Mouse (Mus musculus) layer of hippocampus, adult 11-12 months (tissue): ENCODE results near the gene Tnfrsf23.
"Not testable (repeated sequence)": the region's sequence is repeated elsewhere in the genome, so short reads cannot be mapped to it uniquely, and the experiment has no call there.

Source experiments
- DNase-seq: peaks from one replicate; pipeline ENCODE4 v3.0.0; 2022; ENCODE audit warnings: low spot score

Gene Tnfrsf23

DNA sequence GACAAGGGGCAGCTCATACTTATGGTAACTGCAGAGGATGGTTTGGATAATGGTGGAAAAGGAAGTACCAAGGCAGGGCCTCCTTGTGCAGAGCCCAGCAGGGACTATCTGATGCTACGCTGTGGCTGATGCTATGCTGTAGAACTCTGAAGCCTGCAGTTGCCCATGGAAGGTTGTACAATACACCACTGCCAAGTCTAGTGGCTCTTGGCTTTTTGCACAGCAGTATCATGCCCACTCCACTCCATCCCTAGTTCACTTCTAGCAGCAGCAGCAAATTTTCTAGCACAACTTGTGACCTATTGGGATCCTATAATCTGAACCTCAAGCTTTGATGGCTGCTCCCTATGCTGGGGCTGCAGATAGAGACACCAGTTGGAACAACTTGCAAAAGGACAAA is 4.1 kb downstream of the Tnfrsf23 start:
- no peak for DNase-seq

DNA sequence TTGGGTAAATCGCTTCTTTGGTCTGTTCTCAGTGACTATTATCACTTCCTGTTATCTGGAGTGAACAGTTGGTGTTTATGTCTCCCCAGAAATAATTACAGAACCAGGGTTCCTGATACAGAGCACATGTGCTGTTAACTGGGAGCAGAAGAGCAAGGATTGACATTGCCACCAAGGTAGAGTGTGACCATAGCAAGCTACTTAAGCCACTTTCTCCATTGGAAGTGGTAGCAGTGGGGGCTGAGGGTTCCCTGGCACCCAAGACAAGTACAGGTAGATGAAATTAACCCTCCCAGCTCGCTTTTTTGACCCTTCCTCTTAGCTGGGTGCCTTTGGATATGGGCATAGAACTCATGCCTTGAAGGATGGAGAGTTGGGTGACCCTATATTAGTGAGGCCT is 4.8 kb downstream of the Tnfrsf23 start:
- DNase-seq: not testable (repeated sequence)

DNA sequence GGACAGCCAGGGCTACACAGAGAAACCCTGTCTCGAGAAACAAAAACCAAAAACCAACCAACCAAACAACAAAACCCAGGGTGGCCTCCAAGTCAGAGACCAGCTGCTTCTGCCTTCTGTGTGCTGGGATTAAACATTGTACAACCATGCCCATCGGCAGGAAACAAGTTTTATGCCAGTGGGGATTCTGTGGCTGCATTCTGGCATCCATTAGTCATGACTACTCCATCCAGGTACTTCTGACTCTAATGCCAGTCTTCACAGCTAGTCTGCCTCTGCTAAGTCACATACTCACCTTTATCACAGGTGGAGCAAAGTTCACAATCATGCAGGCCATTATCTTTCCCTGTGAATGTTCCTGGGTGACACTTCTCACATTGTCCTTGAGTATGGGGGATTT is 6.0 kb downstream of the Tnfrsf23 start:
- not testable (repeated sequence) for DNase-seq

DNA sequence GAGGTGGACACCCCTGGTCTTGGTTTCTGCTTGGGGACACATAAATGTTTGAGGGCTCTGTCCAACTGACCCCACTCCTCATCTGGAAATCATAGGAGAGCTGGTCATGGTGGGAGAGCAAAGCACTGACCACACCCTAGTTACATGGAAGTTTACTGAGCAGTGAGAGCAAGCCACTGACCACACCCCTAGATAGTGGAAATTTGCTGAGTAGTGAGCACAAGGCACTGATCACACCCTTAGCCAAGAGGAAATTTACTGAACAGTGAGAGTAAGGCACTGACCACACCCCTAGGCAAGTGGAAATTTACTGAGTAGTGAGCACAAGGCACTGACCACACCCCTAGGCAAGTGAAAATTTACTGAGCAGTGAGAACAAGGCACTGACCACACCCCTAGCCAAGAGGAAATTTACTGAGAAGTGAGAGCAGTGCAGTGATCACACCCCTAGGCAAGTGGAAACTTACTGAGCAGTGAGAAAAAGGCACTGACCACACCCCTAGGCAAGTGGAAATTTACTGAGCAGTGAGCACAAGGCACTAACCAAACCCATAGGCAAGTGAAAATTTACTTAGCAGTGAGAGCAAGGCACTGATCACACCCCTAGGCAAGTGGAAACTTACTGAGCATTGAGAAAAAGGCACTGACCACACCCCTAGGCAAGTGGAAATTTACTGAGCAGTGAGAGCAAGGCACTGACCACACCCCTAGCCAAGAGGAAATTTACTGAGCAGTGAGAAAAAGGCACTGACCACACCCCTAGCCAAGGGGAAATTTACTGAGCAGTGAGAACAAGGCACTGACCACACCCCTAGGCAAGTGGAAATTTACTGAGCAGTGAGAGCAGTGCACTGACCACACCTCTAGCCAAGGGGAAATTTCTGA is 19.0 kb downstream of the Tnfrsf23 start:
- no peak for DNase-seq

DNA sequence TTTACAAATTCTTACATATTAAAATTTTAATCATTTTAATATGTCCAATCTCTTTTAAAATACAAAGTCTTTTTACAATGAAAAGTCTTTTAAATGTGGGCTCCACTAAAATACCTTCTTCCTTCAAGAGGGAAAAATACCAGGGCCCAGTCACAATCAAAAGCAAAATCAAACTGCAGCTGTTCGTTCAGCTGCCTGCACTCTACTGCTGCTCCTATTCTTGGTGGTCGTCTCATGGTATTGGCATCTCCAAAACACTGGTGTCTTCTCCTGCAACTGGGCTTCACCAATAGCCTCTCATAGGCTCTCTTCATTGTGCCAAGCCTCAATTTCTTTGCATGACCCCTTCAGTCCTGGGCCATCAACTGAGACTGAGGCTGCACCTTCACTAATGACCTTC is 22.2 kb downstream of the Tnfrsf23 start:
- no peak for DNase-seq

DNA sequence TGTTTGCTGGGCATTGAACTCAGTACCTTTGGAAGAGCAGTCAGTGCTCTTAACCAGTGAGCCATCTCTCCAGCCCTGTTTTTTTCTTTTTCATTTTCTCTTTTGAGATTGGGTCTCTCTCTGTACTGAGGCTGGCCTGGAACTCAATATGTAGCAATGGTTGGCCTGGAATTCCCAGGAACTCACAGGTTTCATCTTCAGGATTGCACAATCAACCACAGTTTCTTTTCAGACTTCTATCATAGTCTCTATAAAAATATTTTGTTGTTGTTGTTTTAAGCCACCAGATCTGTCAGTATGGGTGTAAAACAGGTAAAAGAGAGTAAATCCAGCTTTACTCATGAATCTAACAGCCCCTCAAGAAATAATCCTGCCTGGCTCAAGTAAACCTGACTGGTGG is 24.9 kb downstream of the Tnfrsf23 start:
- DNase-seq: no peak

DNA sequence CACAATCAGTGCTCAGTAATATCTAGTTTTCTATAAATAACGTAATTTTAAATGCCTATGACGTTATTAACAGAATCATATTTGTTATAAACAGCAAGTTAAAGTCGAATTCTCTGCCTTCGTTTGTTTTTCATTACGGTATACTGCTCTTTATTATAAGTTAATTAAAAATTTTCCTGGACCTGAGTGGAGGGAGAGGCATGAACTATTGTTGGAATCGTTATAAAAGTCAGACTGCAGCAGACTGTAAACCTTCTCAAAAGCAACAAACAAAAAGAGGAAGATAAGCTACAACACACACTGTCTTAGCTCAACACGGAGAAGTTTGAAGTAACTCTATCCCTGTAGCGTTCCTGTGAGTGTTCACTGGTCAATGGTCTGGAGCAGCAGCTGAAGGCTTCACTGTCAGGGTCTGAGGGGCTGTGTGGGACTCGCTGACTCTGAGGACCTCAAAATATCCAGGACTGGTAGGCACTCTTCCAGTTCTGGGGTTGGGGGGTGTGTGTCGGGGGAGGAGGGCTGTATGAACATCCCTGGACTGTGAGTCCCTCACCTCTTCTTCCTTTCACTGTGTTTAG is 35.8 kb downstream of the Tnfrsf23 start:
- DNase-seq: not testable (repeated sequence)

DNA sequence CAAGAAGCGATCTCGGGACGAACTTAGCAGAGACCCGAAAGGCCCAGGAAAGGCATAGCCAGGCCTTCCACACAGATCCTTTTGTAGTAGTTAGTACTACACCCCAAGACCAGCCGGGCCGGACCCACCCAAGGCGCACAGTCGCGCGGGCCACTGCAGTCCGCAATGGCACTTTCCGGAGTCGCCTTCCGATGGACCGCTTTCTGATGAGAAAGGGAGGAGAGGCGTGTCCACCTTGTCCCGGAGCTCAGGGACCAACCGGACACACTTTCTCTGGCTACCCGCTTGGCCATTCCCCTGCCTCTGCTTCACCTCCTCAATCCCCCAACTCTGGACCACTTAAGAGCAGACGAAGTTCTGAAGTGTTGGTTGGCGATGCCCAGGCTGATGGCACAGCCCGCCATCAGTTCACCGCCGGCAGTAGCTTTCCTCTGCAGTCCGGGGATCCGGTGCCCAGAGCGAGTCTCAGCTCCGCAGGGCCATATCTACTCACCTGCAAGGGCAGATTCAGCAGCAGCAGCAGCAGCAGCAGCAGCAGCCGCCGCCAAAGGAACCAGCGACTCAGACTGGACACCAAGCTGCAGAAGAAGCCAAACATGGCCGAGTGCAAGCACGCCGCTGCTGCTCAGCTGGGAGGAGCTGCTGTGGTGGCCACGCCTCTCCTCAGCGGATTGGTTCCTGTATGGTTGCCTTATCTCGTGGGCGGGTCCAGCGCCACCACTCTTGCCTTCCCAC is 36.5 kb downstream of the Tnfrsf23 start, which contains the start of gene Tnfrsf22:
Gene Tnfrsf22 (minus strand): TSS at position 628 of the 735 bp plus-strand sequence.
- DNase-seq: peak; percentile 80

DNA sequence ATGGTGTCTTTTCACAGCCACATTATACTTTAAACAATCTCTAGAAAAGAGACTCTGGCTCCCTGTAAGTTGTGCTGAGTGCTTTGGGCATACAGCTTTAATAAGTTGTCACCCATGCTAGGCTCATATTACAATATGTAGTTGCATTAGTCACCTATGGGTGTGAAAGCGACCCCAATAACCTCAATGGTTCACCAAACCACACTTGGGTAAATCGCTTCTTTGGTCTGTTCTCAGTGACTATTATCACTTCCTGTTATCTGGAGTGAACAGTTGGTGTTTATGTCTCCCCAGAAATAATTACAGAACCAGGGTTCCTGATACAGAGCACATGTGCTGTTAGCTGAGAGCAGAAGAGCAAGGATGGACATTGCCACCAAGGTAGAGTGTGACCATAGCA is 41.7 kb downstream of the Tnfrsf23 start:
- not testable (repeated sequence) for DNase-seq

DNA sequence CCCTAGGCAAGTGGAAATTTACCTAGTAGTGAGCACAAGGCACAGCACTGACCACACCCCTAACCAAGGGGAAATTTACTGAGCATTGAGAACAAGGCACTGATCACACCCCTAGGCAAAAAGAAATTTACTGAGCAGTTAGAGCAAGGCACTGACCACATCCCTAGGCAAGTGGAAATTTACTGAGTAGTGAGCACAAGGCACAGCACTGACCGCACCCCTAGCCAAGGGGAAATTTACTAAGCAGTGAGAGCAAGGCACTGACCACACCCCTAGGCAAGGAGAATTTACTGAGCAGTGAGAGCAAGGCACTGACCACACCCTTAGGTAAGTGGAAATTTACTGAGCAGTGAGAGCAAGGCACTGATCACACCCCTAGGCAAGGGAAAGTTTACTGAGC is 49.0 kb downstream of the Tnfrsf23 start:
- no peak for DNase-seq

DNA sequence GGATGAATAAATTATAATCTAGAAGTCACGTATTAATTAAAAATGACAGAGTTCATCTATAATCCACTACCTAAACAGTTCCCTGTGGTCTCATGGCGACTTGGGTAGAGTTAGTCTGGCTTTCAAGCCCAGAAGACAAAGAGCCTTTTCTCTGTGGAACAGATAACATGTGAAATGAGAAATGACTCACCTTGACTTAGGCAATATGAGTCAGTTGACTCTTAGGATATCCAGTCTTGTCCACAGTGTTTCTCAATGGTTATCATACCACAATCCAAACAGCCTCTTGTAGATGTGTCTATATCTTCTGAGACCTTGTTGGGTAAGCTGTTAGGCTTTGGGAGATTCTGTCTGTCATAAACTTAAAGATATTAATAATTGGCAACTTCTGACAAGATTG is 54.2 kb downstream of the Tnfrsf23 start:
- DNase-seq: no peak

DNA sequence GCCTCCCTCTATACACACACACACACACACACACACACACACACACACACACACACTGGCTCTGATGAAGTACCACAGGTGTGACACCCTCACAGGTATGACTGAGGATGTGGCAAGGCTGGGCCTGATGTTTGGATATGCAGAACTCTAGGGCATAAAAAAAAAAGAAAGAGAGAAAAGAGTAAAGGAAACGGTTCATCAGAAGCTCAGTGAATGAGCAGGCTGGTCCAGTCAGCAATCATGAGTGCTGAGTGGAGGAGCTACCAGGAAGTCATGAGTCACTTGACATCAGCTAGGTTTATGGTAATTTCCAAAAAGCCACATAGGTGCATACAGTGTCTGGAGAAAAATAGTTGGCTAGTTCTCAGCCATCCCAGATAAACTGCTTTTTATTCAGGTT is 56.2 kb downstream of the Tnfrsf23 start:
- DNase-seq: no peak

DNA sequence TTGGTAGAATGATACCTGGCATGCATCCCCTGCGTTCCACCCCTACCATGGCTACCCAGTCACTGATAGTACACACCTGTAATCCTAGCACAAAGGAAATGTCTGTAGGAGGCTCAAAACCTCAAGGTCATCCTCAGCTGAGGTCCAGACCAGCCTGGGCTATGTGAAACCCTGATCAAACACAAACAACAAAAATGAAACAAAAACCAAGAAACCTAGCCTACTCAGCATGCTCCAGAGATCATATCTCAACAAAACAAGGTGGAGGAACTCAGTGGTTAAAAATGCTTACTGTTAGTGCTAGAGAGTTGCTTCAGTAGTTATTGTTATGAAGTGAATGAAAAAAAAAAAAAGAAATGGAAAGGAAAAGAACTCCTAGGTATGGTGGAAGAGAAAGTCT is 57.1 kb downstream of the Tnfrsf23 start, which contains the start of gene Tnfrsf26:
Gene Tnfrsf26 (minus strand): TSS at position 183 of the 400 bp plus-strand sequence.
- no peak for DNase-seq

DNA sequence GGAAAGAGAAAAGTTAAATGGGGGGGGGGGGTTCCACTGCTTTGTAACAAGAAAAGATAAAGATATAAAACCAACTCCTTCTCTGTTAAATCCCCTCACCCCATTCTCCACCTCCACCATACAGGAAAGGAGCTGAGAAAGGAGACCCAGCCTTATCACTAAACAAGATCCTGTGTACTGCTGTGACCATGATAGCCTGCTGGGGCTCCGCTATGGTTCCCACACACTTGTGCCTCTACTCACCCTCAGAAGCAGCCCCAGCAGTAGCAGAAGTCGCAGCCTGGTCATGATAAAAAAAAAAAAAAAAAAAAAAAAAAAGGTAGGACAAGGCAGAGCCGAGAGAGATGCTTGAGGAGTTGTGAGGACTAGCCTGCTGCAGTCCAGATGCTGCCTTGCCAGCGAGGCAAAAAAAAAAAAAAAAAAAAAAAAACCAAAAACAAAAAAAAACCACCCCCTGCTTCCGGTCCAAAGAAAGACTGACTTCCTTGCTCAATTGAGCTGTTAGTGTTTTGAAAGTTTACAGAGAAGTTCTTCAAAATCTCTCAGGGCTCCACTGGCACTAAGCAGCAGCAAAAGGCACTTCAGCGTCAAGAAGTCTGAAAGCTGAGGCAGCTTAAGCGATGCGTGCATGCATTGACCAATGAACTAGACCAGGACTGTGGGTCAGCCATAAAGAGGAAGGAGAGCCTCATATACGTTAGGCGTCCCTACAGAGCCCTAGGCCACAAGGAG is 58.0 kb downstream of the Tnfrsf23 start:
- no peak for DNase-seq

DNA sequence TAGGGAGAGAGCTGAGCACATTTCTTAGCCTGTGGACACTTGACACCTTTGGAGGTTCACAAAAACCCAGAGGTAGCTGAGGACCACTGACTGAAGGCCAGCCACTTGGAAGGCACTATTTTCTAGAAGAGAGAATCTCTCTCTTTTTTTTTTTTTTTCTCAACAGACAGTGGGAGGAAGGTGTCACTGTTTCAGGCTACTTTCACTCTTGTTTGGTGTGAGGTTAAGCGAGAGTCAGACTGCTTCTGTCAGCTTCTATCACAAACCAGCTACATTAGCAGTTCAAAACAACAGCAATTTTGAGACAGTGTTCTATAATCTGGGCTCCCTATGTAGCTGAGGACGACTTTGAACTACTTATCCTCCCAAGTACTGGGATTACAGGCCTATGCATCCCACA is 59.5 kb downstream of the Tnfrsf23 start:
- no peak for DNase-seq

DNA sequence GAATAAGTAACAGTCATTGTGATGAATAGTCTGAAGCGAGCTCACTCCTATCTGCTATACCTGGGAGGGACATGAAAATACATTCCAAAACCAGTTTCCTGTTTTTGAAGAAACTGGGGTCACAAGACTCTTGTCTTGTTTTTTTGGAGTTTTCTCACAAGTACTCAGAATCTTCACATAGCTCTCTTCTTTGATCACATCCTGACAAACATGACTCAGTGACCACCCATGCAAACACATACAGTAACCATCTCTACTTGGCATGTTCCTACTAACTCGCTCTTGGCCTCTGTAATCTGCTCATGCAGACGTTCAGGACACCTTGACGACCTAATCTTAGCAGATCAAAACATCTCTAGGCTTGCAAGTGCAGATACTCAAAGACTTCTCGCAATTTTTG is 60.5 kb downstream of the Tnfrsf23 start:
- no peak for DNase-seq

DNA sequence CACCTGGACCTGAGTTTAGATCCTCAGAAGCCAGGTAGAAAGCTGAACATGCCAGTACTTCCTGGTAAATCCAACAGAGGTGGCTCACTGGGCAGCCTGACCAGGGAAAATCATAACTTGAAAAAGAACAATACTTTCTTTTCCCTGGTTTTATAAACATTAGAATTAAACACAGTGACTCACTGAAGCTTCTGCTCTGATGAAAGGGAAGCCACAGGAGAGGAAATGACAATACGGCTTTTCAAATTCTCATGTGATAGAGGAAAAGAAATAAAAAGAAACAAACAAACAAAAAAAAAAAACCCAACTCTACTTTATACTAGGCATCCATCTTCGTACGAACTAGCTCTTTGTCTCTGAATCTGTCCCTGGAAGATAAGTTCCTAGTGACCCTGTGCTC is 61.1 kb downstream of the Tnfrsf23 start:
- DNase-seq: no peak

DNA sequence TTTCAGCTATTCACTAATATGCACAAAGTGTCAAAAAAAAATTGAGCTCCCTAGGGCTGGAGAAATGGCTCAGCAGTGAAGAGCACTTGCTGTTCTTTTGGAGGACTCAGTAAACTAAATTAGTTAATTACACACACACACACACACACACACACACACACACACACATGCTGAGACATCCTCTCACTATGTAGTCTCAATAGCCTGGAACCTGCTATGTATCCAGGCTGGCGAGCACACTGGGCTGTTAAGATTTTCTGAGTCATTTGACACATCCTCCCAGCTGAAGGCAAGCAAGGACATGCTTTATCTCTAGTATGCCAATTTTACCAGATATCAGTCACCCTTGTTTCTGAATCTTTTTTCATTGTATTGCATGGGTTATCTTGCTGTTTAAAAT is 64.7 kb downstream of the Tnfrsf23 start:
- no peak for DNase-seq
